ENCODE assay signal across 16 mouse cellular contexts in the genomic region with DNA sequence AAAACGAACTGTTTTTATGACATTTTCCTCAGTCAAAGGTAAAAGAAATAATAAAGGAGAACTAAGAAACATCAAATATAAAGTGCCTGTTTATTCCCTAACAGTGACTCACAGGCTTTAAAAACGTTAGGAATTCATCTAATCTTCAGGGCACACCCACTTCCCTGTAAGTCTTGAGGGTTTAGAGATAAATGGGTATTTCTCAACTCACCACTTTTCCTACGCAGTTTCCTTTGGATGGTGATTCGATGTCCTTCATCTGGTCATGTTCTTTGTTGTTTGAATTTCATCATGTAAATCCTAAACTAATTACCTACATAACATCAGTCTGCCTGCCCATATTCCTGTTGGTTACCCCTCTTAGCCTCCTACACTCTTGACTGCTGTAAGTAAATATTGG.
DNase-seq lines count a peak whose midpoint lies in the region; ATAC-seq and TF ChIP-seq lines count a peak whose summit lies in the region.
"Had no signal": no experiment of that assay in that cellular context is flagged by ENCODE, and none has a peak within 500 bp of the region (broad histone marks: within the 10 kb centered on the region; RNA-seq: fewer than 3 reads in every experiment).

No protein-coding gene starts in this region.

- H3K27me3 ChIP-seq in MEL (ENCODE audit: control insufficient read depth in 1 of 2, insufficient read depth in 2 of 2, low read length in 2 of 2): no peaks in the 10 kb centered on the region
- no peaks in the 10 kb centered on the region for H3K27me3 ChIP-seq in stomach, postnatal 0 days (ENCODE audit: control insufficient read depth, insufficient read depth, low read length)
- H3K27me3 ChIP-seq: embryonic facial prominence, embryonic 13.5 days; limb, embryonic 15.5 days; midbrain, embryonic 13.5 days had no signal

- H3K4me3 ChIP-seq in layer of hippocampus, adult 2 months: no peak overlapping the region
- no peak overlapping the region for H3K4me3 ChIP-seq in MEL (ENCODE audit: control insufficient read depth in 1 of 2, insufficient read depth in 1 of 2, low read depth in 2 of 2, low read length in 2 of 2)
- H3K4me3 ChIP-seq in stomach, postnatal 0 days (ENCODE audit: low read depth, low read length): no peak overlapping the region
- H3K4me3 ChIP-seq: embryonic facial prominence, embryonic 13.5 days; hindbrain, embryonic 10.5 days; left cerebral cortex, adult 2 months; limb, embryonic 15.5 days; midbrain, embryonic 13.5 days had no signal

- H3K4me1 ChIP-seq in MEL (ENCODE audit: control insufficient read depth in 1 of 2, insufficient read depth in 2 of 2, low read length in 2 of 2): peaks cover 2% of the 10 kb centered on the region in 2 experiments; a peak in 2 of 4 replicates
- no peaks in the 10 kb centered on the region for H3K4me1 ChIP-seq in stomach, postnatal 0 days (replicated peaks; ENCODE audit: control insufficient read depth, insufficient read depth)
- H3K4me1 ChIP-seq: embryonic facial prominence, embryonic 13.5 days; hindbrain, embryonic 10.5 days; midbrain, embryonic 13.5 days had no signal

- DNase-seq in layer of hippocampus, adult 2 months (ENCODE audit: low spot score in 2 of 2): no peak
- no peak for DNase-seq in layer of hippocampus, postnatal 36 days
- DNase-seq in MEL (ENCODE audit: low read depth, low spot score): peak; percentile 12
- no peak for DNase-seq in stomach, postnatal 0 days (ENCODE audit: low spot score)
- no peak for DNase-seq in left cerebral cortex, adult 8-10 months (ENCODE audit: low spot score in 2 of 2)
- no peak for DNase-seq in left cerebral cortex, adult 9 months (ENCODE audit: low spot score in 2 of 2)
- DNase-seq: cerebellum, adult 18-20 months; gastrocnemius, postnatal 36 days; right cerebral cortex, postnatal 25 days had no signal

- WGBS in stomach, postnatal 0 days: 39% methylated on average over 4 of the region's 4 CpGs

- no peak for TF ChIP-seq POLR2A in MEL (IDR thresholded peaks at IDR 0.05; ENCODE audit: control insufficient read depth in 1 of 2, insufficient read depth in 1 of 2, low read depth in 1 of 2, low read length in 2 of 2, poor library complexity in 1 of 2)

- H3K4me2 ChIP-seq in stomach, postnatal 0 days (replicated peaks; ENCODE audit: low read depth): no peak overlapping the region
- H3K4me2 ChIP-seq: embryonic facial prominence, embryonic 13.5 days; limb, embryonic 15.5 days; midbrain, embryonic 13.5 days had no signal

- H3K79me2 ChIP-seq in MEL (ENCODE audit: control insufficient read depth, insufficient read depth, low read length, poor library complexity): no peaks in the 10 kb centered on the region; the same call in 1 of the 2 replicates

- ATAC-seq in granulocyte monocyte progenitor cell, adult 5-6 weeks (replicated peaks; ENCODE audit: poor library complexity, severe bottlenecking): peak; percentile 50
- peak; percentile 75 for ATAC-seq in stomach, postnatal 0 days (ENCODE audit: low FRiP score, low TSS enrichment)
- ATAC-seq: inflammation-experienced regulatory T-cells, adult 6 months; midbrain, embryonic 13.5 days had no signal

- TF ChIP-seq EP300 in MEL (IDR thresholded peaks at IDR 0.05; ENCODE audit: low read depth in 1 of 2, low read length in 2 of 2): peak; percentile 50 to 56; a peak in 3 of 4 replicates
- TF ChIP-seq EP300 in stomach, postnatal 0 days (optimal IDR thresholded peaks at IDR 0.05): no peak

- peak overlapping the region; percentile 19; the same call in 1 of the 2 replicates for H3K27ac ChIP-seq in layer of hippocampus, adult 2 months
- H3K27ac ChIP-seq in MEL (ENCODE audit: control insufficient read depth, low read depth, low read length): no peak overlapping the region
- no peak overlapping the region for H3K27ac ChIP-seq in stomach, postnatal 0 days (replicated peaks)
- H3K27ac ChIP-seq: embryonic facial prominence, embryonic 13.5 days; hindbrain, embryonic 10.5 days; left cerebral cortex, adult 2 months; limb, embryonic 15.5 days; midbrain, embryonic 13.5 days had no signal

- H3K9ac ChIP-seq in MEL (ENCODE audit: control insufficient read depth, low read depth, low read length, poor library complexity, severe bottlenecking): no peak overlapping the region
- H3K9ac ChIP-seq in stomach, postnatal 0 days (ENCODE audit: low read length): no peak overlapping the region
- H3K9ac ChIP-seq: embryonic facial prominence, embryonic 13.5 days; limb, embryonic 15.5 days; midbrain, embryonic 13.5 days had no signal

- TF ChIP-seq RAD21 in MEL (IDR thresholded peaks at IDR 0.05; ENCODE audit: low read depth, low read length): no peak

- H3K36me3 ChIP-seq in MEL (ENCODE audit: control insufficient read depth in 1 of 2, insufficient read depth in 2 of 2, low read length in 2 of 2): peaks cover 0 to 12% of the 10 kb centered on the region in 2 experiments; a peak in 2 of 4 replicates
- H3K36me3 ChIP-seq in stomach, postnatal 0 days (ENCODE audit: control insufficient read depth, insufficient read depth, low read length): no peaks in the 10 kb centered on the region
- H3K36me3 ChIP-seq: embryonic facial prominence, embryonic 13.5 days; hindbrain, embryonic 10.5 days; limb, embryonic 15.5 days; midbrain, embryonic 13.5 days had no signal

- no peak for TF ChIP-seq CTCF in layer of hippocampus, adult 2 months (conservative IDR thresholded peaks at IDR 0.05)
- TF ChIP-seq CTCF in MEL (IDR thresholded peaks at IDR 0.05 in 2 of 3, conservative IDR thresholded peaks at IDR 0.05 in 1 of 3; ENCODE audit: control insufficient read depth in 1 of 3, insufficient read depth in 1 of 3, low read depth in 2 of 3, low read length in 3 of 3, poor library complexity in 1 of 3, severe bottlenecking in 1 of 3): no peak
- TF ChIP-seq CTCF in stomach, postnatal 0 days (IDR thresholded peaks at IDR 0.05; ENCODE audit: low read depth): no peak

- H3K9me3 ChIP-seq in MEL (replicated peaks; ENCODE audit: insufficient read depth, low read length): no peaks in the 10 kb centered on the region
- no peaks in the 10 kb centered on the region for H3K9me3 ChIP-seq in stomach, postnatal 0 days (ENCODE audit: control insufficient read depth, low read length)
- H3K9me3 ChIP-seq: embryonic facial prominence, embryonic 13.5 days; hindbrain, embryonic 10.5 days; limb, embryonic 15.5 days; midbrain, embryonic 13.5 days had no signal

TF ChIP-seq in MEL, 35 proteins besides CTCF, POLR2A, EP300 and RAD21:
- TF ChIP-seq NELFE (IDR thresholded peaks at IDR 0.05; ENCODE audit: low read depth, low read length): no peak
- TF ChIP-seq CHD1 (IDR thresholded peaks at IDR 0.05; ENCODE audit: low read depth, low read length): no peak
- TF ChIP-seq KAT2A (conservative IDR thresholded peaks at IDR 0.05; ENCODE audit: low read depth, low read length): no peak
- no peak for TF ChIP-seq E2F4 (IDR thresholded peaks at IDR 0.05; ENCODE audit: borderline replicate concordance, low read depth, low read length)
- TF ChIP-seq RCOR1 (IDR thresholded peaks at IDR 0.05; ENCODE audit: low read depth, low read length): no peak
- TF ChIP-seq SIN3A (IDR thresholded peaks at IDR 0.05; ENCODE audit: low read length): no peak
- TF ChIP-seq JUND (IDR thresholded peaks at IDR 0.05; ENCODE audit: low read depth, low read length): no peak
- TF ChIP-seq POLR2AphosphoS5 (IDR thresholded peaks at IDR 0.05; ENCODE audit: borderline replicate concordance, low read depth, low read length): no peak
- TF ChIP-seq ZNF384 (IDR thresholded peaks at IDR 0.05; ENCODE audit: low read depth, low read length): no peak
- no peak for TF ChIP-seq MAX (IDR thresholded peaks at IDR 0.05; ENCODE audit: low read length)
- no peak for TF ChIP-seq MYB (IDR thresholded peaks at IDR 0.05; ENCODE audit: low read depth, low read length)
